Mouse (Mus musculus): ENCODE data around the gene Stpg3.

Stpg3 gene

GRCm38 (mm10) chr2:25180478-25180903 is 33.9 kb downstream of the Stpg3 start, which contains the start of gene Nrarp:
TSS of gene Nrarp (plus strand) at chr2:25180758.
- DNase-seq (ENCODE audit: low spot score in 2 of 2), result peak; percentile 94 to 95

DNA sequence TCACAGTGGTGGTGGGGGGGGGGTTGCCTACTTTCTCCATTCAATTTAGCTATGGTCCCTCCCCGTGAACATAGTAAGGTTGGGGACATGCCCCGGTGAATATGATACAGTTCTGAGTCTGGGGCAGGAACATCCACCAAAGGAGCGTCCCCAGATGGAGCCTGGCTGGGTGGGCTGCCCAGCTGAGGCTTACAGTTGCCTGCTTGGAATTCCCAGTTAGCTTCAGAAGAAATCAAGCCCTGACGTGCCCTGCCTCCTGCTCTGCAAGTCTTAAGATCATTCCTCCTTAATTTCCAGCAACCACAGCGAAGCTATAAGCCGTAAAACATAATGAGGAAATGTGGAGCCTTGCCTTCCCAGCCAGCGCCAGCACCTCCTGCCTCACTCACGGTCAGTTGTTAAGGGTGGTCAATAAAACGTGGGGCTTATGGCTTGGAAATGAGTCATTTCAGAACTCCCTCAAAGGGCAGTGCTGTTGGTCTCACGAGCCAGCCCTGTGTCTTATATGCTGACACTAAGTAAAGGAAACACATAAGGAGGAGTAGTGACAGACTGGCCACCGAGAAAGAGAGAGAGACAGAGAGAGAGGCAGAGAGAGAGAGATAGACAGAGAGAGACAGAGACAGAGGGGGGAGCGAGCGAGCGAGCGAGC is 34.7 kb downstream of the Stpg3 start:
- no peak for DNase-seq (ENCODE audit: low spot score in 2 of 2)

GRCm38 (mm10) chr2:25178285-25178972 is 36.0 kb downstream of the Stpg3 start:
- no peak for DNase-seq (ENCODE audit: low spot score in 2 of 2)

GRCm38 (mm10) chr2:25177685-25178084 is 36.8 kb downstream of the Stpg3 start:
- no peak for DNase-seq (ENCODE audit: low spot score in 2 of 2)

- DNase-seq (ENCODE audit: low spot score in 2 of 2), result no peak
These were observed 37.4 kb downstream of the Stpg3 start for GRCm38 (mm10) chr2:25177076-25177475.

- no peak for DNase-seq (ENCODE audit: low spot score in 2 of 2)
These were observed 37.9 kb downstream of the Stpg3 start for GRCm38 (mm10) chr2:25176573-25176972.

DNA sequence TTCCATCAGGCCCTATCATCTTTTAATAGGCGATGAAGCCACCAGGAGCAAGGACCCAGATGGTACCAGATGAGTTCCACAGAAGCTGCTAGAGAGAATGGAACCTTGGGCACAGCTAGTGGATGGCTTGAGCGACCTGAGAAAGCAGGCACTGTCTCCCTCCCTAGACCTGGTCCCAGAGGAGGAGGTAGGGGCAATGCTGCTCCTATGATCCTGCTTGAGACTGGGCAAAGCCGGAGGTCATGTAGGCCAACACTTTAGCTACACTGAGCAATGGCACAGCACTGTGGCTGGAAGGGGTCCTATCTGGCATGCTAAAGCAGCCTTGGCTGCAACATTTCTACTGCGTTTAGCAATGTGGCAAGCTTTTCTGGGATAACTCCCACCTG is 38.8 kb downstream of the Stpg3 start:
- DNase-seq (ENCODE audit: low spot score in 2 of 2), result no peak

DNA sequence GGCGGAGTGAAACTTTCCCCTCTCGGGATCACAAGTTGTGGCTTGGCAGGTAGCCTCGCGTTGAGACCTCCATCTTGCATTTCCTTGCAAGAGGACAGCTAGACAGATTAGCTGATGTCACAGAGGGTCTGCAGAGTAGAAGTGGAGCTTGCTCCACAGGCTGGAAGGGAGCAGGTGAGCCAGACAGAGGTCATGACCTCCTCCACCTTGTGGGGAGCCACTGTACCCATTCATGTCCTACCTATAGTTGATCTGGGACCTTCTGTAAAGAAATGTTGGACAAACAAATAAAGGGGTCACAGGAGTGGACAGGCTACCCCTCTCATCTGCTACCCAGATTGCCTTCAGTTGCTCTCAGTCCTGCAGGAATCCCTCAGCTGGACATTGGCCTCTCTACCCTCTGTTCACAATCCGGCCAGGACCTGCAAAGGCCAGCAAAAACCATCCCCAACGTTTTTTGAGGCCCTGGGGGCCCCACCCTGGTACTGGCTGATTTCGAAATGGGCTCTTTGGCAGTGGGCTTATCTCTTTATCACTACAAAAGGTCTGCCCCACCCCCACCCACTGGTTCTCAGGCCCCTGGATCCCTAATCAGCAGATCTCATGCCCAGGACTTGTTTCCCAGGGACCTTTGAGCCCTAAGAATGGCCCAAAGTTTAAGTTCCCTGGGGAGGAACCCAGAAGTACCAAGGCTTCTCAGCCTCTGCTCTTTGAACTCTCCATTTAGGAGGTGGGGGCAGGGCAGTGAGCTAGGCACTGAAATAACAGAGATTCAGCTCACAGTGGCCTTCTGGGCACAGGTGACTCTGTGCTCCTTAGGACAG is 39.4 kb downstream of the Stpg3 start:
- DNase-seq (ENCODE audit: low spot score in 2 of 2), result no peak

GRCm38 (mm10) chr2:25173821-25174220 is 40.6 kb downstream of the Stpg3 start:
- no peak for DNase-seq (ENCODE audit: low spot score in 2 of 2)

- no peak for DNase-seq (ENCODE audit: low spot score in 2 of 2)
These were observed 41.8 kb downstream of the Stpg3 start for GRCm38 (mm10) chr2:25172629-25173028.

DNA sequence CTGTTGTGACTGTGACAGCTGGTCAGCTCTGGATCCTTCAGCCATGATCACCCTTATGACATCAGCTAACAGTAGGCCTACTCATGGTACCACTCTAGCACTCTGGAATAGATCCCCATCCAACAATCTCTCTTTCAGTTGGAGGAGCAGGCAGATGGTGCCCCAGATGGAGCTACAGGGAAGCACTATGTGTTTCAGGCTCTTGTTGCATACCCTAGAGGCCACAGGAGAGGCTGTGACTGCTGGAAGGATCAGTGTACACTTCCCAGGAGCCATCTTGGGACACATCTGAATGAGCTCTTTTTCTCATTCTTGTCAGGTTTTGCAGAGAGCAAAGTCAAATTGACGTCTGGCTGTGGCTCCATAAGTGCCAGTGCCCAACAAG is 42.7 kb downstream of the Stpg3 start:
- DNase-seq (ENCODE audit: low spot score in 2 of 2), result no peak

GRCm38 (mm10) chr2:25171101-25171768 is 43.2 kb downstream of the Stpg3 start:
- DNase-seq (ENCODE audit: low spot score in 2 of 2), result no peak

GRCm38 (mm10) chr2:25170326-25171100 is 43.9 kb downstream of the Stpg3 start:
- DNase-seq (ENCODE audit: low spot score in 2 of 2), result peak; percentile 68 to 75

GRCm38 (mm10) chr2:25169778-25170177 is 44.7 kb downstream of the Stpg3 start:
- no peak for DNase-seq (ENCODE audit: low spot score in 2 of 2)

- DNase-seq (ENCODE audit: low spot score in 2 of 2), result no peak
These were observed 45.8 kb downstream of the Stpg3 start for GRCm38 (mm10) chr2:25168665-25168978.

- DNase-seq (ENCODE audit: low spot score in 2 of 2), result peak in 1 of 2 experiments; percentile 35
These were observed 46.3 kb downstream of the Stpg3 start for GRCm38 (mm10) chr2:25167919-25168664.

- DNase-seq (ENCODE audit: low spot score in 2 of 2), result peak in 1 of 2 experiments; percentile 28
These were observed 47.0 kb downstream of the Stpg3 start for GRCm38 (mm10) chr2:25167481-25167880.
